Mouse (Mus musculus): Measurements from ENCODE around the gene Sept1. TPM values are rescaled to one million over a fixed set of nuclear protein-coding genes. Genes with fewer than 3 reads are reported as not detected.

Gene Sept1
- polyA plus RNA-seq (2012; rRNA removed): 8.3 and 9.3 TPM in 2 replicates

DNA sequence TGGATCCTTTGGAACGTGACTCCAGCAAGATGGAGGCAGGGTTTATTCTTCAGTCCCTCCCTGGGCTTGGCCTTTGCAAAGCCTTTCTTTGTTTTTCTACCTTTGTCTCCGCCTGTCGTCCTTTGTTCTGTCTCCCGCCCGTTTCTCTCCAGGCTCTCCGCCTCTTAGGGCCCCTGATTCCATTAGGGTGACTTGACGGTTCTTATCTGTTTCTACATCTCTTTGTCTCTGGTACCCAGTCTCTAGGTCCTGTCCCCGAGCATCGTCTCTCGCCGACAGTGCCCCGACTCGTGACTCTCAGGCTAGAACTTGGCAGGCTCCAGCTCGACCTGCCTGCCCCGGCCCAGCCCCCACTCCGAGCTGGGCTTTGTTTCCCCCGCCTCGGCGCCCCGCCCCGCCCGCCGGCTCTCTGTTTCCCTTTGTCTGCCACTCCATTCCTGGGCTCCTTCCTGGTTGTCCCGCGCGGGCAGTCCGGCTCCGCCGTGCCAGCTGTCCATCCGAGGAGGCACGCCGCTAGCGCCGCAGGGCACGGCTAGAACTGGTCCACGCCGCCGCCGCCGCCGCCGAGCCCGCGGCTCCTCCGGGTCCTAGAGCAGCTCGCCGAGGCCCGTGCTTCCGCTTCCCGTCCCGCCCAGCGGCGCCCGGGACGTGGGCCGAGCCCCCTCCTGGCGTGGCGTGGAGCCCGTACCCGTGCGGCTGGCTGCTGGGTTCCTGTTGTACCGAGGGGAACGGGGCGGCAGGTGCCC, at the start of gene Sept1, which contains the start of gene Zfp553:
Gene Sept1 (minus strand): TSS at position 509 of the 746 bp plus-strand sequence.
Gene Zfp553 (plus strand): TSS at position 440 of the 746 bp plus-strand sequence.
- DNase-seq (ENCODE audit: low read depth): no peak

DNA sequence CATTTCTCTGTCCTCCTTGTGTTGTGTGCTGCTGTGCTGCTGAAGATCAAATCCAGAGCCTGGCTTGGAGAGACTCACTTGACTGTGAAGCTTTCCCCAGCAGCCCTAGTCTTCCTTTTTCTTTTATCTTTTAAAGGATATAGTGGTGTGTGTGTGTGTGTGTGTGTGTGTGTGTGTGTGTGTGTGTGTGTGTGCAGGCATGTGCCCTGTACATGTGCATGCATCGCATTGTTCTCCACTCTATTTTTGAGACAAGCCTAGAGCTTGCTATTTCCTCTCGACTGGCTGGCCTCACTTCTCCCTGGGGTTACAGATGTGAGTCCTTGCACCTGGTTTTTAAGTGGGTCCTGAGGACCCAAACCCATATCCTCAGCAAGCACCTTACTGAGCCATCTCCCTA, 49.3 kb upstream of the Sept1 start:
- DNase-seq (ENCODE audit: low read depth): no peak

- DNase-seq (ENCODE audit: low read depth): no peak
Observed at GRCm38 (mm10) chr7:127281114-127281513, 48.2 kb upstream of the Sept1 start.

DNA sequence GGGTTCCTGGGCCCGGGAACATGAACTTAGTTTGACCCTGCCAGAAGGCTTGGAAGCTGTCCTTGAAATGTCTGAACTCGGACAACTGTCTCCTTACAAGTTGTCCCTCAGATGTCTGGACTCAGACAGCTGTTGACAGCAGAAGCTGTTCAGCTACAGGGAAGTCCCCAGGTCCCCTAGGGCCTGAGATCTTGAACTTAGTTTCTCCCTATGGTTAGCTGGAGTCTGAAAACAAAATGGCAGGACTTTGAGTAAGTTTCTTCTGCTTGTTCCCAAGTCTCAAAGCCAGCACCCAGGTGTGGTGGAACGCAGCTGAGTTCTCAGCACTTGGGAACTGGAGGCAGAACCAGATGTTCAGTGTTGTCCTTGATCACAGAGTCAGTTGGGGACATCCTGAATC, 47.2 kb upstream of the Sept1 start:
- DNase-seq (ENCODE audit: low read depth): no peak

GRCm38 (mm10) chr7:127278311-127278710, 45.4 kb upstream of the Sept1 start:
- DNase-seq (ENCODE audit: low read depth): no peak

GRCm38 (mm10) chr7:127276519-127276961, 43.6 kb upstream of the Sept1 start:
- no peak for DNase-seq (ENCODE audit: low read depth)

GRCm38 (mm10) chr7:127273925-127274789, 41.2 kb upstream of the Sept1 start, which contains the start of gene Sephs2:
Gene Sephs2, minus strand, starts transcription at chr7:127274055.
- DNase-seq (ENCODE audit: low read depth): peak; percentile 70

- no peak for DNase-seq (ENCODE audit: low read depth)
Observed at GRCm38 (mm10) chr7:127273118-127273923, 40.4 kb upstream of the Sept1 start.

DNA sequence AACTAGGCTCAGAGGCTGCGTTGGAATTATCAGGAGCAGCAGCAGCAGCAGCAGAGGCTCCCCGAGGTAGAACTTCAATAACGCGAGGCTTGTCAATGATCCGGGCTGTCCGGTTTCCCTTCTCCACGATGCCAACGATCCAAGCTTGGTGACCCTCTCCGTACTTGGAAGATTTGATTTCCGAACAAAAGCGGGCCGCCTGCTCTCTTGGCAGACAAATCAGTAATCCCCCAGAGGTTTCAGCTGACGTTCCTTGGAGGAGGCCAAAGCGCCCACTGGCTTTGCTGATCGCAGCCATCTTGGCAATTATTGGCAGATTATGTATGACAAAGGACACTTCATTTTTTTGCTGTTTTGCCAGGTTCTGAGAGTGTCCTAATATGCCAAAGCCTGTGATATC, 39.6 kb upstream of the Sept1 start:
- DNase-seq (ENCODE audit: low read depth): no peak

- DNase-seq (ENCODE audit: low read depth): no peak
Observed at GRCm38 (mm10) chr7:127271093-127271492, 38.2 kb upstream of the Sept1 start.

DNA sequence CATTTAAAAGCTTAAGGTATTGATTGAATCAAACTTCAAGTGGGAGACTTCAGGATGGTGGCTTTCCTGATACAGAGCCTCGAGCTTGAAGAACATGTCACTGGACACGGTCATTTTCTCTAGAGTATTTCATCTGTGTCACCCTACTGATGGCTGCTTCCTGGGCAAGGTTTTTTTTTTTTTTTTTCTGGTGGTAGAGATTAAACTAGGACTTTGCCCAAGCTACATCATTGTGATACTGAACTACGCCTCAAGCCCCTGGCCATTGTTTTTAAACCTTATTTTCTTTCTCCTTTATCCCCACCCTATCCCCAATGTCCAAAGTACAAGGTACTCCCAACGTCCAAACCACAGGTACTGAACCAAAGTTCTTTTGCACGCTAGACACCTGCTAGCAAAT, 37.7 kb upstream of the Sept1 start:
- no peak for DNase-seq (ENCODE audit: low read depth)

DNA sequence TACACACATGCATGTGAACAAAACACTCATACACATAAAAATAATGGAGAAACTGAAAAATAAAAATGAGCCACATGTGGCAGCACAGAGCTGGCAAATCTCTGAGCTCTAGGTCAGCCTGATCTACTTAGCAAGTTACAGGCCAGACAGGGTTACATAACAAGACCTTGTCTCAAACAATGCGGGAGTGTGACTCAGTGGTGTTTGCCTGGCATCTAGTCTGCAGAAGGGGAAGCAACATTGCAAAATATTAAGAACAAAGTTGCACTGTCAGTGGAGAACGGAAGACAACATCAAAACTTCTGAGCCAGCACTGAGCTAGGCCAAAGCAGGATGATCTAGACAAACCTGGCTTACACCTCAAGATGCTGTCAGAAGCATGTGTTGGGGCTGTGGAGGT, 37.3 kb upstream of the Sept1 start:
- DNase-seq (ENCODE audit: low read depth): no peak

GRCm38 (mm10) chr7:127263526-127263925, 30.6 kb upstream of the Sept1 start:
- DNase-seq (ENCODE audit: low read depth): no peak

DNA sequence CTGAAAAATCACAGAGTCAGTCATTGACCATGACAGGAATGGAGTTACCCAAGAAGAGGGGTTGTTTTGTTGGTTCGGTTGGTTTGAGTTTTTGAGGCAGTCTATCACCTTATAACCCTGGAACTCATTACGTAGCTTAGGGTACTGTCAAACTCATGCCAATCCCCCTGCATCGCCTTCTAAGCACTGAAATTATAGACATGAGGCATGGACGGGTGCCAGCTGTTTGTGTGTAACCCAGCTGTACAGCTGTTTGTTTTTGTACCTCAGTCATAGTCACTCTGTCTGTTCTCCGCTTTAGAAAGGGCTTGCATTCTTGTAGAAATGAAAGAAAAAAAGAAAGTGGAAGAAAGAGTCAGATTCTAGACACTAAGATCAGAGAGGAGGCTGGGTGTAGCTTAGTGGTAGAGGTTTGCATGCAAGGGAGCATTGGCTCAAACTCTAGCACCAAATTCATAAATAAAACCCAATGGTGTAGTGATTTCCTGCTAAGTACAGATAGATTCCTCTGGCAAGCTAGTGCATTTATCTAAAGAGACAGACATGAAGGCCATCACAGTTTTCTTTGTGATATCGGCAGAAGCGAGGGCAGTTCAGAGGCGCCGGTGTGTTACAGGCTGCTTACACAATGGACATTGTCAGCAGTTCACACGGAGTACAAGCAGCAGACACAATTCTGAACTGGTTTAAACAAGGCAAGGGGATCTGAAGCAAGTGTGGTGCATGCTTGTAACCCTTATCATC, 29.5 kb upstream of the Sept1 start:
- DNase-seq (ENCODE audit: low read depth): no peak

- peak; percentile 96 for DNase-seq (ENCODE audit: low read depth)
Observed at GRCm38 (mm10) chr7:127260309-127261111, 27.6 kb upstream of the Sept1 start, which contains the start of gene Dctpp1. Gene Dctpp1, minus strand, starts transcription at chr7:127260709.

- no peak for DNase-seq (ENCODE audit: low read depth)
Observed at GRCm38 (mm10) chr7:127259186-127259905, 26.4 kb upstream of the Sept1 start.

DNA sequence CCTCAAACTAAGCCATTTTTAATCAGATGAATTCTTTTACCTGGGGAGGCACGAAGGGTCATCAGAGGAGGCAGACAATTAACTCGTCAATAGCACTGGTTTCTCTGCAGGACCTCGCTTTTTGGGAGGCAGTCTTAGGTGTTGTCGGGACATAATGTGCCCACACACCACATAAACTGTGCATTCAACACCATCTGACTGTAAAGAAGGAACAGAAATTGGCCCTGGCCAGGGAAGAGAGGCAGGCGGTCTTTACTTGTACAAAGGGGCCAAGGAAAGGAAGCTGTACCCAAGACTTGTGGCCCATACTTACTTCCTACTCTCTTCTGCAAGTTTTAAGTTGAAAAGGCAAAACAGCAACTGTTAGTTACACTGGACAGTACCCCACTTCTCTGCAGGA, 23.6 kb upstream of the Sept1 start:
- no peak for DNase-seq (ENCODE audit: low read depth)

DNA sequence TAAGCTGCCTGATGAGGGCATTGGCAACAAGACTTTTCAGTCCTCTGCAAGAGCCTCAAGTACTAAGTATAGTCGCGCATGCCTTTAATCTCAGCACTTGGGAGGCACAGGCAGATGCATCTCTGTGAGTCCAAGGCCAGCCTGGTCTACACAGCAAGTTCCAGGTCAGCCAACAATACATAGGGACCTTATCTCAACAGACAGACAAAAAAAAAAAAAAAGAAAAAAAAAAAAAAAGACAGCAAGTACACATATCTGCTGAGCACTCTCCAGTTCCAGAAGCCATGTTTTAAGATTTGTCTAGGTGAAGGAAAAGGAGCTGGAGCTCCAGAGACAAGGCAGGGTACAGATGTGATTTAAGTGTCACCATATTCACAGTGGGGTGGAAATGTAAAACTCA, 23.0 kb upstream of the Sept1 start:
- DNase-seq (ENCODE audit: low read depth): no peak

DNA sequence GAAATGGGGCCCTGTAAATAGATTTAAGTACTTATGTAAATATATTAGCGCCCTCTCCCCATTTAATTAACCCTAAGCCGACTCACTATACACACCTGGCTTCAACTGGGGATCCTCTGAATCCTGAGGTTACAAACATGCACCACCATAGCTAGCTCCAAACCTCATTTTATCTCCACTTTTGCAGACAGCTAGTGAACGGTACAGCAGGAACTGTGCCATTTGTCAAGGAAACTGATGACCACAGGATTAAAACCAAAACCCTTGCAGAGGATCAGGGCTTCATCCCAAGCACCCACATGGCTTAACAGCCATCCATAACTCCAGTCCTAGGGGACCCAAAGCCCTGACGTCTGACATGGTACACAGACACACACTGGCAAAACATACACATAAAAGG, 22.1 kb upstream of the Sept1 start:
- DNase-seq (ENCODE audit: low read depth): no peak

Measured in gonadal fat pad, adult 2 months (tissue).